Mouse (Mus musculus) Patski (cell line): ENCODE data around the gene Arhgef28. TPM values are rescaled to one million over a fixed set of nuclear protein-coding genes. Genes with fewer than 3 reads are reported as not detected.
"Not testable (repeated sequence)": the region's sequence is repeated elsewhere in the genome, so short reads cannot be mapped to it uniquely, and the experiment has no call there.

Source experiments
- ATAC-seq: fragments of 100-300 bp; one replicate; pipeline ENCODE4 v1.8.0; 2021
- CTCF ChIA-PET: fragments of 350-600 bp; sonication (Branson Sonifier 250); formaldehyde crosslinking; loops from one replicate; lab custom pipeline; 2022; ENCODE audit warnings: inconsistent platforms; lab: Charles Lee
- POLR2A ChIA-PET: fragments of 350-600 bp; sonication (Branson Sonifier 250); formaldehyde crosslinking; loops from one replicate; lab custom pipeline; 2022; ENCODE audit warnings: antibody characterized with exemption, inconsistent platforms; lab: Charles Lee
- DNase-seq: peaks from one replicate; pipeline ENCODE4 v3.0.0-alpha.2; 2011; ENCODE audit warnings: low read depth, low spot score
- H3K27me3 ChIP-seq: fragments of 371-371 bp; one replicate; pipeline ENCODE4 v1.5.1; 2021
- CTCF ChIP-seq: fragments of 100-300 bp; IDR thresholded peaks from one replicate; pipeline ENCODE4 v1.5.1; 2021
- in situ Hi-C: fragments of 300-500 bp; cut with MboI; formaldehyde crosslinking; loops from 3 replicates; pipeline ENCODE4 v1.11.1; 2018; ENCODE audit warnings: low pct_unique_long_range_greater_than_20kb, mixed read lengths
- polyA plus RNA-seq: library from polyadenylated mRNA; unstranded; gene quantifications from one replicate; pipeline ENCODE4 v1.2.3, GENCODE M21; 2021

Arhgef28 gene
- polyA plus RNA-seq, 1 experiment from 2014 or later: 79.0 TPM

GRCm38 (mm10) chr13:98112812-98113503 lies 93.3 kb downstream of the Arhgef28 start:
- H3K27me3 ChIP-seq: no peaks in the 10 kb centered on the region
- DNase-seq (no peak), ATAC-seq (no peak)
- POLR2A ChIA-PET: no interaction called here
- TF ChIP-seq CTCF: no peak
- in situ Hi-C loops: no loop called here
- CTCF ChIA-PET: no interaction called here

GRCm38 (mm10) chr13:98111531-98111930 lies 94.7 kb downstream of the Arhgef28 start:
- TF ChIP-seq CTCF: no peak
- DNase-seq (no peak), ATAC-seq (no peak)
- POLR2A ChIA-PET: no interaction called here
- CTCF ChIA-PET: no interaction called here
- in situ Hi-C loops: no loop called here
- no peaks in the 10 kb centered on the region for H3K27me3 ChIP-seq

- POLR2A ChIA-PET: no interaction called here
- no peak for TF ChIP-seq CTCF
- no peaks in the 10 kb centered on the region for H3K27me3 ChIP-seq
- ATAC-seq (no peak), DNase-seq (no peak)
- in situ Hi-C loops: no loop called here
- CTCF ChIA-PET: no interaction called here
These were observed 95.2 kb downstream of the Arhgef28 start for GRCm38 (mm10) chr13:98111021-98111420.

GRCm38 (mm10) chr13:98108481-98108880 lies 97.8 kb downstream of the Arhgef28 start:
- in situ Hi-C loops, POLR2A ChIA-PET, H3K27me3 ChIP-seq, ATAC-seq, DNase-seq, CTCF ChIA-PET: not testable (repeated sequence)

GRCm38 (mm10) chr13:98107621-98108020 lies 98.6 kb downstream of the Arhgef28 start:
- CTCF ChIA-PET: no interaction called here
- POLR2A ChIA-PET: no interaction called here
- no peaks in the 10 kb centered on the region for H3K27me3 ChIP-seq
- no peak for ATAC-seq
- DNase-seq: no peak
- no peak for TF ChIP-seq CTCF
- in situ Hi-C loops: no loop called here

- CTCF ChIA-PET: no interaction called here
- POLR2A ChIA-PET: no interaction called here
- ATAC-seq (no peak), DNase-seq (no peak)
- H3K27me3 ChIP-seq: no peaks in the 10 kb centered on the region
- in situ Hi-C loops: no loop called here
- no peak for TF ChIP-seq CTCF
These were observed 110.3 kb downstream of the Arhgef28 start for GRCm38 (mm10) chr13:98095966-98096365.

GRCm38 (mm10) chr13:98094332-98094731 lies 111.9 kb downstream of the Arhgef28 start:
- ChIA-PET POLR2A (no interaction called here), CTCF (no interaction called here)
- no peaks in the 10 kb centered on the region for H3K27me3 ChIP-seq
- in situ Hi-C loops: no loop called here
- ATAC-seq (no peak), DNase-seq (no peak)
- no peak for TF ChIP-seq CTCF

- ChIA-PET POLR2A (no interaction called here), CTCF (no interaction called here)
- no peak for TF ChIP-seq CTCF
- no peaks in the 10 kb centered on the region for H3K27me3 ChIP-seq
- DNase-seq: no peak
- in situ Hi-C loops: no loop called here
- no peak for ATAC-seq
These were observed 112.8 kb downstream of the Arhgef28 start for GRCm38 (mm10) chr13:98093483-98093882.

- POLR2A ChIA-PET: no interaction called here
- CTCF ChIA-PET: interaction anchor here (1.3 kb wide), 1 partner anchor 13 kb away, joined by 3 read pairs; no protein-coding TSS in a partner anchor
- ATAC-seq: no peak
- in situ Hi-C loops: no loop called here
- DNase-seq: no peak
- H3K27me3 ChIP-seq: no peaks in the 10 kb centered on the region
- TF ChIP-seq CTCF: no peak
These were observed 113.8 kb downstream of the Arhgef28 start for GRCm38 (mm10) chr13:98092354-98093002.

- ATAC-seq (no peak), DNase-seq (no peak)
- no peaks in the 10 kb centered on the region for H3K27me3 ChIP-seq
- ChIA-PET CTCF (interaction anchor here (1.0 kb wide), 1 partner anchor 12 kb away, joined by 3 read pairs; no protein-coding TSS in a partner anchor), POLR2A (no interaction called here)
- no peak for TF ChIP-seq CTCF
- in situ Hi-C loops: no loop called here
These were observed 126.6 kb downstream of the Arhgef28 start for GRCm38 (mm10) chr13:98079640-98080039.

- ATAC-seq: no peak
- CTCF ChIA-PET: no interaction called here
- in situ Hi-C loops: no loop called here
- TF ChIP-seq CTCF: no peak
- H3K27me3 ChIP-seq: no peaks in the 10 kb centered on the region
- POLR2A ChIA-PET: no interaction called here
- DNase-seq: no peak
These were observed 128.0 kb downstream of the Arhgef28 start for GRCm38 (mm10) chr13:98078251-98078650.
